Mouse (Mus musculus): ENCODE data around the gene Zfp1. TPM values are rescaled to one million over a fixed set of nuclear protein-coding genes. Genes with fewer than 3 reads are reported as not detected.

The Zfp1 gene
- polyA plus RNA-seq, 1 experiment: 5.3 TPM

GRCm38 (mm10) chr8:111632976-111633375 is 10.2 kb upstream of the Zfp1 start:
- Histone ChIP-seq H3K36me3 (ENCODE audit: control insufficient read depth, insufficient read depth) (no peaks in the 10 kb centered on the region), H3K4me3 (no peak overlapping the region), H3K4me2 (ENCODE audit: low read depth) (no peak overlapping the region), H3ac (ENCODE audit: control insufficient read depth, insufficient read length) (no peak overlapping the region), H3K79me2 (ENCODE audit: control insufficient read depth, insufficient read depth) (no peaks in the 10 kb centered on the region), H3K27me3 (ENCODE audit: control insufficient read depth, insufficient read depth, insufficient read length) (no peaks in the 10 kb centered on the region)
- TF ChIP-seq REST (IDR thresholded peaks at IDR 0.05; ENCODE audit: insufficient read depth, insufficient read length): no peak
- TF ChIP-seq E2F4 (IDR thresholded peaks at IDR 0.05; ENCODE audit: insufficient read depth): no peak
- TF ChIP-seq POLR2A (IDR thresholded peaks at IDR 0.05; ENCODE audit: insufficient read length, low read depth): no peak
- no peak for TF ChIP-seq SRF (IDR thresholded peaks at IDR 0.05; ENCODE audit: control insufficient read depth, insufficient read length, low read depth)
- TF ChIP-seq MYOG (IDR thresholded peaks at IDR 0.05; ENCODE audit: control insufficient read depth in 1 of 3, insufficient read depth in 1 of 3, insufficient read length in 2 of 3, low read depth in 2 of 3): no peak
- TF ChIP-seq MAX (IDR thresholded peaks at IDR 0.05; ENCODE audit: low read depth): no peak
- TF ChIP-seq TCF12 (IDR thresholded peaks at IDR 0.05; ENCODE audit: insufficient read depth, poor library complexity, severe bottlenecking): no peak
- TF ChIP-seq POLR2AphosphoS2 (IDR thresholded peaks at IDR 0.05; ENCODE audit: insufficient read length, low read depth): no peak
- no peak for TF ChIP-seq MYOD1 (IDR thresholded peaks at IDR 0.05; ENCODE audit: control insufficient read depth in 1 of 3, insufficient read length in 2 of 3, low read depth in 2 of 3)
- no peak for TF ChIP-seq USF1 (IDR thresholded peaks at IDR 0.05; ENCODE audit: low read depth)
- TF ChIP-seq CEBPB (IDR thresholded peaks at IDR 0.05; ENCODE audit: insufficient read depth, poor library complexity, severe bottlenecking): no peak
- no peak for TF ChIP-seq TCF3 (IDR thresholded peaks at IDR 0.05; ENCODE audit: insufficient read length, low read depth)

- no peaks in the 10 kb centered on the region for H3K27me3 ChIP-seq (ENCODE audit: control insufficient read depth, insufficient read depth, insufficient read length)
- H3ac ChIP-seq (ENCODE audit: control insufficient read depth, insufficient read length): no peak overlapping the region
- no peaks in the 10 kb centered on the region for H3K36me3 ChIP-seq (ENCODE audit: control insufficient read depth, insufficient read depth)
- TF ChIP-seq TCF3 (IDR thresholded peaks at IDR 0.05; ENCODE audit: insufficient read length, low read depth) (no peak), CEBPB (IDR thresholded peaks at IDR 0.05; ENCODE audit: insufficient read depth, poor library complexity, severe bottlenecking) (no peak), MYOG (IDR thresholded peaks at IDR 0.05; ENCODE audit: control insufficient read depth in 1 of 3, insufficient read depth in 1 of 3, insufficient read length in 2 of 3, low read depth in 2 of 3) (no peak), SRF (IDR thresholded peaks at IDR 0.05; ENCODE audit: control insufficient read depth, insufficient read length, low read depth) (no peak), POLR2AphosphoS2 (IDR thresholded peaks at IDR 0.05; ENCODE audit: insufficient read length, low read depth) (no peak), MAX (IDR thresholded peaks at IDR 0.05; ENCODE audit: low read depth) (no peak), E2F4 (IDR thresholded peaks at IDR 0.05; ENCODE audit: insufficient read depth) (no peak), POLR2A (IDR thresholded peaks at IDR 0.05; ENCODE audit: insufficient read length, low read depth) (no peak)
- no peak overlapping the region for H3K4me2 ChIP-seq (ENCODE audit: low read depth)
- no peak overlapping the region for H3K4me3 ChIP-seq
- no peaks in the 10 kb centered on the region for H3K79me2 ChIP-seq (ENCODE audit: control insufficient read depth, insufficient read depth)
Measured at GRCm38 (mm10) chr8:111638086-111638485, 5.1 kb upstream of the Zfp1 start.

GRCm38 (mm10) chr8:111641064-111641463 is 2.1 kb upstream of the Zfp1 start:
- no peak for TF ChIP-seq TCF3 (IDR thresholded peaks at IDR 0.05; ENCODE audit: insufficient read length, low read depth)
- TF ChIP-seq MYOG (IDR thresholded peaks at IDR 0.05; ENCODE audit: control insufficient read depth in 1 of 3, insufficient read depth in 1 of 3, insufficient read length in 2 of 3, low read depth in 2 of 3): no peak
- TF ChIP-seq E2F4 (IDR thresholded peaks at IDR 0.05; ENCODE audit: insufficient read depth): no peak
- no peak for TF ChIP-seq TCF12 (IDR thresholded peaks at IDR 0.05; ENCODE audit: insufficient read depth, poor library complexity, severe bottlenecking)
- no peak for TF ChIP-seq USF1 (IDR thresholded peaks at IDR 0.05; ENCODE audit: low read depth)
- no peak for TF ChIP-seq POLR2AphosphoS2 (IDR thresholded peaks at IDR 0.05; ENCODE audit: insufficient read length, low read depth)
- H3K27me3 ChIP-seq (ENCODE audit: control insufficient read depth, insufficient read depth, insufficient read length): no peaks in the 10 kb centered on the region

GRCm38 (mm10) chr8:111642496-111642895 is 705 bp upstream of the Zfp1 start:
- TF ChIP-seq SRF (IDR thresholded peaks at IDR 0.05; ENCODE audit: control insufficient read depth, insufficient read length, low read depth) (no peak), USF1 (IDR thresholded peaks at IDR 0.05; ENCODE audit: low read depth) (no peak), MYOD1 (IDR thresholded peaks at IDR 0.05; ENCODE audit: control insufficient read depth in 1 of 3, insufficient read length in 2 of 3, low read depth in 2 of 3) (no peak), CEBPB (IDR thresholded peaks at IDR 0.05; ENCODE audit: insufficient read depth, poor library complexity, severe bottlenecking) (no peak), POLR2AphosphoS2 (IDR thresholded peaks at IDR 0.05; ENCODE audit: insufficient read length, low read depth) (no peak), MAX (IDR thresholded peaks at IDR 0.05; ENCODE audit: low read depth) (no peak), TCF3 (IDR thresholded peaks at IDR 0.05; ENCODE audit: insufficient read length, low read depth) (no peak), REST (IDR thresholded peaks at IDR 0.05; ENCODE audit: insufficient read depth, insufficient read length) (no peak), E2F4 (IDR thresholded peaks at IDR 0.05; ENCODE audit: insufficient read depth) (no peak), TCF12 (IDR thresholded peaks at IDR 0.05; ENCODE audit: insufficient read depth, poor library complexity, severe bottlenecking) (no peak), POLR2A (IDR thresholded peaks at IDR 0.05; ENCODE audit: insufficient read length, low read depth) (no peak)
- peak overlapping the region; percentile 99 for H3K4me2 ChIP-seq (ENCODE audit: low read depth)
- H3K79me2 ChIP-seq (ENCODE audit: control insufficient read depth, insufficient read depth): peaks cover 26% of the 10 kb centered on the region
- H3K27me3 ChIP-seq (ENCODE audit: control insufficient read depth, insufficient read depth, insufficient read length): no peaks in the 10 kb centered on the region
- H3K4me3 ChIP-seq: peak overlapping the region; percentile 32
- no peak overlapping the region for H3ac ChIP-seq (ENCODE audit: control insufficient read depth, insufficient read length)
- H3K36me3 ChIP-seq (ENCODE audit: control insufficient read depth, insufficient read depth): peaks cover 6% of the 10 kb centered on the region

More at GRCm38 (mm10) chr8:111641064-111641463, 2.1 kb upstream of the Zfp1 start:
- no peaks in the 10 kb centered on the region for H3K36me3 ChIP-seq (ENCODE audit: control insufficient read depth, insufficient read depth)
- no peak overlapping the region for H3K4me2 ChIP-seq (ENCODE audit: low read depth)
- no peak overlapping the region for H3K4me3 ChIP-seq
- peaks cover 12% of the 10 kb centered on the region for H3K79me2 ChIP-seq (ENCODE audit: control insufficient read depth, insufficient read depth)
- H3ac ChIP-seq (ENCODE audit: control insufficient read depth, insufficient read length): no peak overlapping the region

GRCm38 (mm10) chr8:111642939-111643263 is 300 bp upstream of the Zfp1 start:
- TF ChIP-seq USF1 (IDR thresholded peaks at IDR 0.05; ENCODE audit: low read depth): no peak
- no peak for TF ChIP-seq CEBPB (IDR thresholded peaks at IDR 0.05; ENCODE audit: insufficient read depth, poor library complexity, severe bottlenecking)
- TF ChIP-seq MYOG (IDR thresholded peaks at IDR 0.05; ENCODE audit: control insufficient read depth in 1 of 3, insufficient read depth in 1 of 3, insufficient read length in 2 of 3, low read depth in 2 of 3): no peak
- TF ChIP-seq REST (IDR thresholded peaks at IDR 0.05; ENCODE audit: insufficient read depth, insufficient read length): no peak
- TF ChIP-seq TCF12 (IDR thresholded peaks at IDR 0.05; ENCODE audit: insufficient read depth, poor library complexity, severe bottlenecking): no peak
- TF ChIP-seq SRF (IDR thresholded peaks at IDR 0.05; ENCODE audit: control insufficient read depth, insufficient read length, low read depth): no peak
- TF ChIP-seq TCF3 (IDR thresholded peaks at IDR 0.05; ENCODE audit: insufficient read length, low read depth): no peak
- peaks cover 6% of the 10 kb centered on the region for H3K36me3 ChIP-seq (ENCODE audit: control insufficient read depth, insufficient read depth)
- H3K4me2 ChIP-seq (ENCODE audit: low read depth): peak overlapping the region; percentile 99
- H3ac ChIP-seq (ENCODE audit: control insufficient read depth, insufficient read length): peak overlapping the region; percentile 96
- peak overlapping the region; percentile 32 for H3K4me3 ChIP-seq
- peaks cover 30% of the 10 kb centered on the region for H3K79me2 ChIP-seq (ENCODE audit: control insufficient read depth, insufficient read depth)
- no peaks in the 10 kb centered on the region for H3K27me3 ChIP-seq (ENCODE audit: control insufficient read depth, insufficient read depth, insufficient read length)
